Mouse (Mus musculus) liver, embryonic 14.5 days (tissue): ENCODE results near the gene Rasgef1b. TPM values are rescaled to one million over a fixed set of nuclear protein-coding genes. Genes with fewer than 3 reads are reported as not detected.
A peak's percentile ranks its signal among the peaks of the same experiment; 100 is the strongest.

Experiments
- ATAC-seq: fragments of 200-750 bp; cut with Nextera tagmentation; 2 replicates; pipeline ENCODE4 v1.8.0; 2017; ENCODE audit warnings: moderate number of reproducible peaks, mild to moderate bottlenecking, moderate library complexity; ENCODE audit not compliant: insufficient read depth
- DNase-seq, 3 experiments: peaks; one replicate each; pipeline ENCODE4 v3.0.0-alpha.2; 2012 to 2013; ENCODE audit warnings: low read depth in 3 of 3, low spot score in 3 of 3
- H3K27ac ChIP-seq: fragments of 300-500 bp; sonication (generic); 2 replicates; pipeline ENCODE4 v1.5.1; 2014; ENCODE audit warnings: moderate library complexity, mild to moderate bottlenecking, control low read depth, inconsistent platforms
- H3K27me3 ChIP-seq: fragments of 300-500 bp; sonication (generic); 2 replicates; pipeline ENCODE4 v1.6.1; 2014; ENCODE audit warnings: mild to moderate bottlenecking, low read length, moderate library complexity; ENCODE audit not compliant: control insufficient read depth, insufficient read depth
- H3K36me3 ChIP-seq: fragments of 300-500 bp; sonication (generic); replicated peaks from 2 replicates; pipeline ENCODE4 v1.6.1; 2014; ENCODE audit warnings: low read depth; ENCODE audit not compliant: control insufficient read depth, insufficient read depth
- H3K4me1 ChIP-seq, 2 experiments: fragments of 200-500 bp in 1 of 2; fragments of 300-500 bp in 1 of 2; sonication (generic) in 1 of 2; replicated peaks; 2 replicates each; pipeline ENCODE4 v1.6.1; 2012 to 2014; ENCODE audit warnings: antibody characterized with exemption in 1 of 2, inconsistent platforms in 1 of 2, low read length in 1 of 2; ENCODE audit not compliant: control insufficient read depth in 2 of 2, insufficient read depth in 2 of 2
- H3K4me2 ChIP-seq: fragments of 300-500 bp; sonication (generic); 2 replicates; pipeline ENCODE4 v1.6.1; 2014; ENCODE audit warnings: low read depth, mild to moderate bottlenecking, control low read depth, moderate library complexity
- H3K4me3 ChIP-seq, 2 experiments: fragments of 200-500 bp in 1 of 2; fragments of 300-500 bp in 1 of 2; sonication (generic) in 1 of 2; 2 replicates each; pipeline ENCODE4 v1.5.1; 2012 to 2014; ENCODE audit warnings: low read depth in 2 of 2, low read length in 2 of 2, mild to moderate bottlenecking in 2 of 2, control low read depth in 1 of 2, inconsistent platforms in 1 of 2, moderate library complexity in 1 of 2; ENCODE audit not compliant: insufficient read depth in 1 of 2
- H3K9ac ChIP-seq: fragments of 300-500 bp; sonication (generic); replicated peaks from 2 replicates; pipeline ENCODE4 v1.6.1; 2014; ENCODE audit warnings: mild to moderate bottlenecking, control low read depth, moderate library complexity
- H3K9me3 ChIP-seq: fragments of 300-500 bp; sonication (generic); 2 replicates; pipeline ENCODE4 v1.6.1; 2016; ENCODE audit warnings: low read length, mixed read lengths; ENCODE audit not compliant: control insufficient read depth
- CTCF ChIP-seq: IDR thresholded peaks from 2 replicates; pipeline ENCODE4 v1.5.1; 2016; ENCODE audit warnings: antibody characterized with exemption, low read depth, control low read depth
- EP300 ChIP-seq: IDR thresholded peaks from 2 replicates; pipeline ENCODE4 v1.6.1; 2016; ENCODE audit warnings: antibody characterized with exemption, low read depth
- WGBS: fragments of 180-500 bp; shearing (Covaris S2); extraction: QIAGEN DNeasy Blood & Tissue Kit; methylation state at CpG from one replicate; pipeline ENCODE4 v1.1.7; 2014; ENCODE audit not compliant: insufficient replicate concordance; 5-methylcytosine and 5-hydroxymethylcytosine counted together
- polyA plus RNA-seq, 2 experiments: library from polyadenylated mRNA; depleted of rRNA in 1 of 2; stranded (reverse) in 1 of 2; unstranded in 1 of 2; fragments of >200 nt; fragmentation: Nextera tagmentation in 1 of 2; extraction: Ambion mirVana in 1 of 2; gene quantifications; 2 replicates each; pipeline versions ENCODE4 v1.2.1 to v1.2.3; 2012 to 2014

Gene Rasgef1b
- polyA plus RNA-seq, 2 experiments, result 2.8 to 4.2 TPM

DNA sequence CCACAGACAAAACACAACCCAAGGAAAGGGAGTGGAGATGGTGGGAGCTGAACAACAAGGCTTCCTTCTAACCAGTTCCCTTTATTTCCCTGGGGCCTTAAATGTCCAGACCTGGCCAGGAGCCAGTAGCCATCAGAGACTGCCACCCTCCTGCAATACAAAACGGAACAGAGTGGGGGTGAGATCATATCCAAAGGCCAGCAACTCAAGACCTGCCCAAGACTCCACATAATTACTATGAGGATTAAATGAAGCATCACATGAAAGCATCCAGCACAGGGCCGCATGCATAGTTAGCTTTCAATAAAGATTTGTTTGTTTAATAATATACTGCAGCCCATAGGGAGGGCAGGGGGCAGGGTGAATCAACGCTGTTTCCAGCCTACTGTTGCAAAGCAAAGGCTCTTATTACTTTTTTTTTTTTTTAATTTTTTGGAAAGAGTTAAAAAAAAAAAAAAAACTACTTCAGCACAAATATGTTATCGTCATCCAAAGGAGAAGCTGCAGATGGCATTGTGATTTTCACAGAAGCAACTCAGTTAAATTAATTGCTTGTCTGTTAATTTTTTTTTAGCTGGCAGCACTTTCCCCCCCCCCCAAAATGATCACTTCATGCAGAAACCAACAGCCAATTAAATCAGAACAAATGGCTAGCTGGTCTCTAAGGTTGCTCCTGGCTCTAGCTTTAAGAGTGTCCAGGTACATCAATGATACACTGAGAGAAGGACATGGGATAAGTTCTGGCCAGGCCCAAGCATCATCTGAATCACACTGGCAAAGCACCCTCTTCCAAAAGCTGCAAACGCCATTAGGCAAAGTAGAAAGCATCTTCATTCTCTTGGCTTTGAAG is 241.6 kb downstream of the Rasgef1b start:
- no peak for TF ChIP-seq CTCF
- no peak for TF ChIP-seq EP300
- H3K27me3 ChIP-seq, result no peaks in the 10 kb centered on the region
- ATAC-seq (no peak), DNase-seq (no peak)
- H3K4me1 ChIP-seq, result peaks cover 0 to 5% of the 10 kb centered on the region in 2 experiments; a peak in 2 of 4 replicates
- no peaks in the 10 kb centered on the region for H3K9me3 ChIP-seq
- WGBS, result 59% methylated on average over 5 of the region's 5 CpGs
- H3K4me2 ChIP-seq, result no peak overlapping the region
- H3K27ac ChIP-seq, result no peak overlapping the region
- no peaks in the 10 kb centered on the region for H3K36me3 ChIP-seq
- no peak overlapping the region for H3K9ac ChIP-seq
- H3K4me3 ChIP-seq, result no peak overlapping the region

DNA sequence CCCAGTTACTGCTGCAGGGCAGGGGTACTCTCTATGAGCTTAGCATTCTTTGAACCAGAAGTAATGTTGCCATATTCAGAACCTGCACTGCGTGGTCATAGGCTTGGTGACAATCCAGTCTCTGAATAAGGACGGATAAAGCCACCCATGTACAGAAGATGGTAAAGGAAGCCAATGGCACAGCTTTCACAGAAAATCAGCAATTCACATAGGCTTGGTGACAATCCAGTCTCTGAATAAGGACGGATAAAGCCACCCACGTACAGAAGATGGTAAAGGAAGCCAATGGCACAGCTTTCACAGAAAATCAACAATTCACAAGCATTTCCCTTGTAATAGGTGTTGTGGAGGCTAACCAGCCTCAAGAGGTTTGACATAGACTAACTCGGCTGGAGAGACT is 245.7 kb downstream of the Rasgef1b start:
- no peaks in the 10 kb centered on the region for H3K9me3 ChIP-seq
- no peak overlapping the region for H3K9ac ChIP-seq
- H3K4me2 ChIP-seq, result no peak overlapping the region
- DNase-seq (no peak), ATAC-seq (no peak)
- no peaks in the 10 kb centered on the region for H3K27me3 ChIP-seq
- H3K4me3 ChIP-seq, result no peak overlapping the region
- 68% methylated on average over 5 of the region's 5 CpGs for WGBS
- H3K27ac ChIP-seq, result no peak overlapping the region
- no peak for TF ChIP-seq CTCF
- no peak for TF ChIP-seq EP300
- no peaks in the 10 kb centered on the region for H3K36me3 ChIP-seq
- H3K4me1 ChIP-seq, result peaks cover 5 to 23% of the 10 kb centered on the region in 2 experiments

DNA sequence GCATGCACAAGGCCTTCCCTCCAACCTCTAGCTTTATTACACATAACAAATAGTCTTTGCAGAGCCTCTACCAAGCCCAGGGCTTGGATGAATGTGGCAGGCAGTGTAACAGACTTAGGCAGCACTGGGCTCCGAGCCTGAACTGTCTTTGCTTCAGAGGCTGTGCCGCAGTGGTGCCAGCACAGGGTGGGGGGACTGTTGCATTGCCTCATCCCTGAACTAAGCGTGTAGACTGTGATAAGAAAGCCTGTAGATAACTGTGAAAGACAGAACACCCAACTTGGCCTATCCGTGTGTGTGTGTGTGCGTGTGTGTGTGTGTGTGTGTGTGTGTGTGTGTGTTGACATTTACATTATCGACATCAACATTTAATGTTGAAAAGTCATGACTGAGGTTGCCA is 246.3 kb downstream of the Rasgef1b start:
- WGBS, result 40% methylated on average over 6 of the region's 6 CpGs
- Histone ChIP-seq H3K27ac (no peak overlapping the region), H3K9ac (no peak overlapping the region), H3K4me2 (no peak overlapping the region), H3K4me1 (peaks cover 5 to 23% of the 10 kb centered on the region in 2 experiments), H3K27me3 (no peaks in the 10 kb centered on the region), H3K36me3 (no peaks in the 10 kb centered on the region), H3K4me3 (no peak overlapping the region), H3K9me3 (no peaks in the 10 kb centered on the region)
- peak; percentile 69 for ATAC-seq
- TF ChIP-seq EP300 (peak; percentile 47), CTCF (no peak)
- no peak for DNase-seq

DNA sequence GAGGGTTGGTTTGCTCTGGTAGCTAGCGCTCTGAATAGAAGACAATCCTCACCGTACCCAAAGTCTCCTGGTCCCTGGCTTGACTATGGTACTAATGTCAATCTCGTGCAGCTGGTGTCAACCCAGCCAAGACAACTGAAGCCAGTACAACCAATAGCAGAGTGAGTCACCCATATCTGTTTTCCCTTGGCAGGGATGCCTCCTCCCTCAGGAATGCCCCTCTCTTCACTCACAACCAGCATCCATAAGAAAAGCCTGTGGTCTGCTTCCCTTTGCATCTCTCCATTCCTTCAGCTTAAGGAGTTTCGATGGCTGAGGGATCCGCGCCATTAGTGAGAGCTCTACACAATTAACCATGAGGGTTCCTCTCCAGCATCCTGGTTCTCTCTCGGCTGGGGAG is 246.8 kb downstream of the Rasgef1b start:
- no peak overlapping the region for H3K4me3 ChIP-seq
- H3K9ac ChIP-seq, result no peak overlapping the region
- H3K9me3 ChIP-seq, result no peaks in the 10 kb centered on the region
- no peak for DNase-seq
- H3K27ac ChIP-seq, result no peak overlapping the region
- H3K4me1 ChIP-seq, result peaks cover 6 to 24% of the 10 kb centered on the region in 2 experiments
- no peak overlapping the region for H3K4me2 ChIP-seq
- WGBS, result 74% methylated on average over 7 of the region's 7 CpGs
- TF ChIP-seq CTCF (no peak), EP300 (no peak)
- H3K27me3 ChIP-seq, result no peaks in the 10 kb centered on the region
- H3K36me3 ChIP-seq, result no peaks in the 10 kb centered on the region
- no peak for ATAC-seq

DNA sequence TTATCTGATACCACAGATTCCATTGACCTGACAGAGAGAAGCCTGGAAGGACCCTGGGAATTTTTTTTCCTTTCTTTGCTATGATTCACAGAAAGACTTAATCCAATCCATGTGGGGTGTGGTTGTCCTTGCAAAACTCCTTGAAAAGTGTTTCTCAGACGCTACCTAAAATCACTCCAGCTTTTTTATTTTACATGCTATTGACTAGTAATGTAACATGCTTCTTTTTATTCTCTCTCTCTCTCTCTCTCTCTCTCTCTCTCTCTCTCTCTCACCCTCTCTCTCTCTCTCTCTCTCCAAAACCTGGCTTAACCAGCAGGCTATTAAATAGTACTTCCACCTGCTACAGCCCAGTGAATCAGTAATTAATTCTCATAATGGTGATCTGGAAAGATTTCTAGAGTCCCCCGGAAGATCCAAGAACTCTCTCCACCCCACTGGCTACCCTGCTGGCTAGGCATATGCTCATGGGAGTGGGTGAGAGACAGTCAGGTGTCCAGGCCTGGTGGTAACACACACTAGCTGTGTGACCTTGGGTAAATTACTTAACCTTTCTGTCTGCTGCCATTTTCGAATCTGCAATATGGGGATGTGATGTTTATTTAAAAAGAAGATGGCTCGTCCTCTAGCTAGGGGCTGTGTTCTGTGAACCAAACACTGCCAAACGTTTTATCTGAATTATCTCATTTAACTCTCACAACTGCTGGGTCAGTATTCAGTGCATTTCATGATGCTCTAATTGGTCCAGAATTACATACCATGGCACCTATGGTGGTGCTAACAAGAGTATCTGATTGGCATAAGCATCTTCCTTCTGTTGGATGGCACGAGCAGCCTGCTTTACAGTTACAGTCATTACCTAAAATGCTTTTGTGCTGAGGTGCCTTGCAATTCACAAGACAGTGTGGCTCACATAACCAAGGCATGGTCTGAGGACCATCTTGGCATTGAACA is 248.5 kb downstream of the Rasgef1b start:
- Histone ChIP-seq H3K4me3 (no peak overlapping the region), H3K4me2 (no peak overlapping the region; the same call in 1 of the 2 replicates), H3K9me3 (no peaks in the 10 kb centered on the region), H3K4me1 (peaks cover 9 to 28% of the 10 kb centered on the region in 2 experiments), H3K27me3 (no peaks in the 10 kb centered on the region), H3K9ac (no peak overlapping the region), H3K36me3 (no peaks in the 10 kb centered on the region), H3K27ac (no peak overlapping the region)
- WGBS, result 60% methylated on average over 6 of the region's 6 CpGs
- no peak for ATAC-seq
- TF ChIP-seq CTCF (no peak), EP300 (no peak)
- DNase-seq, result no peak
